In the genomic region with DNA sequence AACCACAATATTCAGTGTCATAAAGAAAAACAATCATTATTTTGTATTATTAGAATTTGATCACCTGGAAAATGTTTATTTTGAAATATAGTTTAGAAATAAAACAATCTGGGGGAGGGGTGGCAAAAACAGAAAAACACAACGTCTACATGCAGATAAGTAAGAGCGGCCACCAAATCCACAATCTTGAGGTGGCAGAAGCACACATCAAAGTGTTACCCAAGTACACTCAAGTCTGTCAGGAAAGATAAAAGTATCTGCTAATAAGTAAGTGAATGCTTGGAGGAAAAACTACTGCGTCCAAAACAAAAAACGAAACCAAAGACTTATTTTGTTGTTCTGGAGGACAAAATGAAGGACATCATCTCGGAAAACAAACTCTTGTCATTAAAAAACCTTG, we compare ENCODE assay signal across 21 mouse cellular contexts. TPM values are rescaled to one million over a fixed set of nuclear protein-coding genes. Genes with fewer than 3 reads are reported as not detected.
A peak's percentile ranks its signal among the peaks of the same experiment; 100 is the strongest.
DNase-seq lines count a peak whose midpoint lies in the region; ATAC-seq and TF ChIP-seq lines count a peak whose summit lies in the region.
"Had no signal": no experiment of that assay in that cellular context is flagged by ENCODE, and none has a peak within 500 bp of the region (broad histone marks: within the 10 kb centered on the region; RNA-seq: fewer than 3 reads in every experiment).

No protein-coding gene starts in this region.

- peak overlapping the region; percentile 53 for H3K9ac ChIP-seq in liver, postnatal 0 days (replicated peaks)
- H3K9ac ChIP-seq in neural tube, embryonic 15.5 days (replicated peaks): no peak overlapping the region
- H3K9ac ChIP-seq: forebrain, embryonic 15.5 days; hindbrain, embryonic 15.5 days; kidney, embryonic 15.5 days; limb, embryonic 12.5 days; lung, embryonic 15.5 days had no signal

- WGBS in liver, postnatal 0 days (ENCODE audit: insufficient replicate concordance): 58% methylated on average over 5 of the region's 5 CpGs
- WGBS in neural tube, embryonic 15.5 days: 96% methylated on average over 5 of the region's 5 CpGs

- TF ChIP-seq EP300 in liver, postnatal 0 days (IDR thresholded peaks at IDR 0.05; ENCODE audit: low read depth): peak; percentile 98

- H3K4me3 ChIP-seq in liver, postnatal 0 days (ENCODE audit: low read depth, low read length): peak overlapping the region; percentile 30
- no peak overlapping the region for H3K4me3 ChIP-seq in neural tube, embryonic 15.5 days (replicated peaks)
- H3K4me3 ChIP-seq: forebrain, embryonic 15.5 days; heart, adult 2 months; hindbrain, embryonic 15.5 days; kidney, embryonic 15.5 days; left cerebral cortex, adult 2 months; limb, embryonic 12.5 days; lung, embryonic 15.5 days had no signal

- intact Hi-C loops in gastrocnemius, postnatal 14 days (cut with DNase I; ENCODE audit: low total_unique reads): no loop called here

- peak overlapping the region; percentile 65 for H3K4me2 ChIP-seq in liver, postnatal 0 days (ENCODE audit: low read depth, low read length)
- no peak overlapping the region for H3K4me2 ChIP-seq in neural tube, embryonic 15.5 days
- H3K4me2 ChIP-seq: forebrain, embryonic 15.5 days; hindbrain, embryonic 15.5 days; kidney, embryonic 15.5 days; limb, embryonic 12.5 days; lung, embryonic 15.5 days had no signal

- ATAC-seq in erythroid progenitor cell, adult 5-6 weeks (replicated peaks; ENCODE audit: low FRiP score, poor library complexity, severe bottlenecking): peak; percentile 75
- peak; percentile 70 for ATAC-seq in liver, postnatal 0 days
- ATAC-seq in neural tube, embryonic 15.5 days (ENCODE audit: low FRiP score): no peak
- ATAC-seq: activated CD4-positive, CD25-positive, alpha-beta regulatory T cell, adult 4 months; CD4-positive, CD25-positive, alpha-beta regulatory T cell, adult 4 months; forebrain, embryonic 15.5 days; intestine, embryonic 16.5 days; Patski had no signal

- H3K4me1 ChIP-seq in liver, postnatal 0 days (ENCODE audit: insufficient read depth): peaks cover 10% of the 10 kb centered on the region; the same call in 1 of the 2 replicates
- peaks cover 8% of the 10 kb centered on the region for H3K4me1 ChIP-seq in neural tube, embryonic 15.5 days
- H3K4me1 ChIP-seq: lung, embryonic 15.5 days had no signal

- H3K36me3 ChIP-seq in liver, postnatal 0 days (replicated peaks; ENCODE audit: insufficient read depth, low read length): peaks cover 48% of the 10 kb centered on the region
- H3K36me3 ChIP-seq in neural tube, embryonic 15.5 days: peaks cover 34% of the 10 kb centered on the region

- no peak for TF ChIP-seq CTCF in liver, postnatal 0 days (IDR thresholded peaks at IDR 0.05; ENCODE audit: low read depth)

- DNase-seq in heart, adult 11 months: peak; percentile 10
- no peak for DNase-seq in heart, adult 9 months (ENCODE audit: low spot score in 2 of 2)
- DNase-seq in MEL-GATA-1-ER (ENCODE audit: extremely low read depth, low read depth): peak; percentile 53
- DNase-seq in liver, postnatal 0 days: peak; percentile 31
- no peak for DNase-seq in gastrocnemius, postnatal 14 days
- no peak for DNase-seq in MN1 (ENCODE audit: low spot score)
- DNase-seq: adrenal gland, postnatal 14 days; cerebellum, adult 9-11 months; heart, adult 2 months had no signal

- no peaks in the 10 kb centered on the region for H3K9me3 ChIP-seq in liver, postnatal 0 days (ENCODE audit: low read length)
- no peaks in the 10 kb centered on the region for H3K9me3 ChIP-seq in neural tube, embryonic 15.5 days (replicated peaks)
- H3K9me3 ChIP-seq: forebrain, embryonic 15.5 days; hindbrain, embryonic 15.5 days; kidney, embryonic 15.5 days; limb, embryonic 12.5 days; lung, embryonic 15.5 days had no signal

- H3K27me3 ChIP-seq in liver, postnatal 0 days (ENCODE audit: insufficient read depth, low read length): no peaks in the 10 kb centered on the region
- no peaks in the 10 kb centered on the region for H3K27me3 ChIP-seq in neural tube, embryonic 15.5 days (replicated peaks)
- H3K27me3 ChIP-seq: forebrain, embryonic 15.5 days; hindbrain, embryonic 15.5 days; kidney, embryonic 15.5 days; limb, embryonic 12.5 days; lung, embryonic 15.5 days; Patski had no signal

- H3K27ac ChIP-seq in liver, postnatal 0 days (ENCODE audit: low read depth): peak overlapping the region; percentile 92
- H3K27ac ChIP-seq in neural tube, embryonic 15.5 days (replicated peaks): no peak overlapping the region
- H3K27ac ChIP-seq: forebrain, embryonic 15.5 days; heart, adult 2 months; hindbrain, embryonic 15.5 days; kidney, embryonic 15.5 days; left cerebral cortex, adult 2 months; limb, embryonic 12.5 days; lung, embryonic 15.5 days had no signal

RNA-seq across cellular contexts. Expression of a gene that starts 5.1 kb away (rescaled TPM):
- total RNA-seq in erythroid progenitor cell, adult 5-6 weeks (2015; ENCODE audit: low replicate concordance): 12.6 and 36.8 TPM in 2 replicates
- 30.5 and 33.2 TPM in 2 replicates for total RNA-seq in erythroid progenitor cell, adult 5-6 weeks (2017; ENCODE audit: low replicate concordance)
- 24.1 and 26.7 TPM in 2 replicates for polyA plus RNA-seq in liver, postnatal 0 days (2015; fragmentation: Nextera tagmentation; extraction: Ambion mirVana)
- 1 to 10 TPM; 2.2 to 2.3 TPM for total RNA-seq in gastrocnemius, postnatal 14 days (2021)
- 33.2 and 36.0 TPM in 2 replicates for polyA plus RNA-seq in neural tube, embryonic 15.5 days (2015; fragmentation: Nextera tagmentation; extraction: Ambion mirVana)

Comparison
In these comparisons a context has a peak if more than half of its experiments do, and no peak if none do; other contexts are left out.
1. DNase-seq: peak in heart, adult 11 months (single experiment), MEL-GATA-1-ER (single experiment) and liver, postnatal 0 days (single experiment); none in heart, adult 9 months (0 of 2), gastrocnemius, postnatal 14 days (single experiment) and MN1 (single experiment).
2. RNA of a gene that starts 5.1 kb away (total RNA-seq): 12.6 to 36.8 TPM in erythroid progenitor cell, adult 5-6 weeks; 2.2 to 2.3 TPM in gastrocnemius, postnatal 14 days; every median in the first group is over 4 times any median in the second.